Mouse (Mus musculus): Measurements from ENCODE around the gene Dact2. TPM values are rescaled to one million over a fixed set of nuclear protein-coding genes. Genes with fewer than 3 reads are reported as not detected.

Dact2 gene
- 2.1 and 2.2 TPM in 2 replicates for polyA plus RNA-seq (2012; rRNA removed)

GRCm38 (mm10) chr17:14204061-14204460 is at the start of gene Dact2:
Gene Dact2, minus strand, starts transcription at chr17:14204304.

Other genes with a start within 250 kb of the Dact2 start
- not detected in 2 replicates for gene Gm7356, start 200.6 kb downstream of the Dact2 start, polyA plus RNA-seq (2012; rRNA removed)
- gene Gm7358, start 144.8 kb downstream of the Dact2 start, polyA plus RNA-seq (2012; rRNA removed): not detected in 2 replicates
- gene Smoc2, start 75.2 kb upstream of the Dact2 start, polyA plus RNA-seq (2012; rRNA removed): 8.8 and 22.3 TPM in 2 replicates

Data from liver, embryonic 18 days (tissue).